Mouse (Mus musculus) embryonic facial prominence, embryonic 10.5 days (tissue): ENCODE measurements around the gene Cypt12. TPM values are rescaled to one million over a fixed set of nuclear protein-coding genes. Genes with fewer than 3 reads are reported as not detected.

Experiments used
- DNase-seq: peaks from one replicate; pipeline ENCODE4 v3.0.0-alpha.2; 2017; ENCODE audit warnings: low spot score
- H3K27ac ChIP-seq: fragments of 300-500 bp; sonication (generic); replicated peaks from 2 replicates; pipeline ENCODE4 v1.5.1; 2016; ENCODE audit warnings: mild to moderate bottlenecking
- H3K27me3 ChIP-seq: fragments of 300-500 bp; sonication (generic); replicated peaks from 2 replicates; pipeline ENCODE4 v1.6.1; 2016; ENCODE audit warnings: low read depth, mild to moderate bottlenecking; ENCODE audit not compliant: poor library complexity, severe bottlenecking
- H3K36me3 ChIP-seq: fragments of 300-500 bp; sonication (generic); replicated peaks from 2 replicates; pipeline ENCODE4 v1.6.1; 2016; ENCODE audit warnings: mild to moderate bottlenecking, moderate library complexity
- H3K4me1 ChIP-seq: fragments of 300-500 bp; sonication (generic); 2 replicates; pipeline ENCODE4 v1.6.1; 2016
- H3K4me3 ChIP-seq: fragments of 300-500 bp; sonication (generic); 2 replicates; pipeline ENCODE4 v1.5.1; 2016; ENCODE audit warnings: mild to moderate bottlenecking, moderate library complexity
- H3K9me3 ChIP-seq: fragments of 300-500 bp; sonication (generic); 2 replicates; pipeline ENCODE4 v1.6.1; 2016; ENCODE audit warnings: mild to moderate bottlenecking
- WGBS: fragments of 180-500 bp; shearing (Covaris S2); methylation state at CpG from one replicate; pipeline ENCODE4 v1.1.7; 2016; 5-methylcytosine and 5-hydroxymethylcytosine counted together
- polyA plus RNA-seq: library from polyadenylated mRNA; unstranded; fragments of >200 nt; fragmentation: Nextera tagmentation; extraction: Ambion mirVana; gene quantifications from 2 replicates; pipeline ENCODE4 v1.2.1, GENCODE M21; 2016

Gene Cypt12
- polyA plus RNA-seq: not detected in 2 replicates

DNA sequence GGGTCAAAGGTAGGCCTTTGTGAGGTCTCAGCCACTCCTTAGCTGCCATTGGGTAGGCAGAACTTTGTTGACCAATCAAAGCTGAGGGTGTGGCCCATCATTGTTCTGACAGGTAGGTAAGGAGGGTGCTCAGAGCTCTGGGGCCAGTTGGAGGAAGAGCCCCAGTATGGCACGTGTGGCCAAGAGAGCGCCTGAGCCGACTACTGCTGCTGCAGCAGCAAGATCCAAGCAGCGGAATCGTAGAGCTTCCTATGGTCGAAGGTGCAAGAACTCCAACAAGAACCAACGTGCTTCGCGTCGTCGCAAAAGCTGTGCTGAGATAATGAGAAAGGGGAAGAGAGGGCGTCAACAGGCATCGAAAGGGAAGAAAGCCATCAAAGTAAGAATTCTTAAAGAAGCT, at the start of gene Cypt12:
TSS of gene Cypt12 (plus strand) at position 112 of the 400 bp plus-strand sequence.
- 93% methylated on average over 13 of the region's 13 CpGs for WGBS
- no peaks in the 10 kb centered on the region for H3K4me1 ChIP-seq
- H3K27ac ChIP-seq: no peak within 1 kb of the TSS

DNA sequence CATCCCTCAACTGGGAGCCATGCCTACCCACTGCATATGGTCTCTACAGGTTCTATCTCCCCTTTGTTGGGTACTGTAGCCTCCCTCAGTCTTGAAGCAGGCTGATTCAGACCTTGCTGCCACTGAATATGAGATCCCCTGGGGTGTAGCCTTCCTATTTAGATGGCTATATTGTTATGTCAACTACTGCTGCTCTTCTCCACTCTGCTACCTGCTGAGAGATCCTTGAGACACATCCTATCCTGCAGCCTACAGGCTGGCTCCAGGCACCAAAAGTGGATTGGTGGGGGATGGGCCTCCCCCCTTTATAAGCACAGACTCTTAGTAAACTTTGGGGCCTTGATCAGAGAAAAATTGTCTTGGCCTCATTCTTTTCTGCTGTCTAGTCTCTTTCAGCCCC, 34.4 kb upstream of the Cypt12 start:
- H3K4me1 ChIP-seq: no peaks in the 10 kb centered on the region
- no peaks in the 10 kb centered on the region for H3K27me3 ChIP-seq
- H3K36me3 ChIP-seq: no peaks in the 10 kb centered on the region
- H3K9me3 ChIP-seq: no peaks in the 10 kb centered on the region
- H3K27ac ChIP-seq: no peak overlapping the region
- DNase-seq: no peak
- H3K4me3 ChIP-seq: no peak overlapping the region

More for the DNA sequence above, at the start of gene Cypt12:
- Histone ChIP-seq H3K36me3 (no peaks in the 10 kb centered on the region), H3K27me3 (no peaks in the 10 kb centered on the region), H3K9me3 (no peaks in the 10 kb centered on the region), H3K4me3 (no peak within 1 kb of the TSS)
- DNase-seq: no peak

DNA sequence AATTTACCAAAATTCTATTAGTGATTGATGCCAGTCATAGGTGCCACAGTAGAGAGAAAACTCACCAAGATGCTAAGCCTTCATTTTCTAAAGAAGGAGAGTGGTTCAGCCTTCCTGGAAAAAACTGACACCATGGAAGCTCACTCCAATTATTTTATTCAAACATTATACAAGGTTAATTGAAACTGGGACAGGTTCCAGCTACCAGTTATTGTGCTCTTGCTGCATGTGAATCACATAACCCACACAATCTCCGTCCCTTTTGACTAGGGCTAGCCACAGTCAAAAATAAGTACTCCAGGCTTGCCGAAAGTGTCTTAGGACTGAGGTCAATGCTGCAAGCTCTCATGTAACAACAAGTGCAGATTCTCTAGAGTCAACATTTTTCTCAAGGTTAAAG, 8.0 kb upstream of the Cypt12 start:
- WGBS: 91% methylated on average over 2 of the region's 2 CpGs
- no peaks in the 10 kb centered on the region for H3K9me3 ChIP-seq
- no peaks in the 10 kb centered on the region for H3K4me1 ChIP-seq
- H3K27ac ChIP-seq: no peak overlapping the region
- no peaks in the 10 kb centered on the region for H3K36me3 ChIP-seq
- no peak overlapping the region for H3K4me3 ChIP-seq
- no peak for DNase-seq
- no peaks in the 10 kb centered on the region for H3K27me3 ChIP-seq
